Mouse (Mus musculus) right cerebral cortex, postnatal 14 days (tissue): ENCODE results near the gene Pigx.
"Not testable (repeated sequence)": the region's sequence is repeated elsewhere in the genome, so short reads cannot be mapped to it uniquely, and the experiment has no call there.

Experiments used
- DNase-seq: peaks from one replicate; pipeline ENCODE4 v3.0.0; 2022

Gene Pigx

GRCm38 (mm10) chr16:32108578-32108977 is 9.0 kb upstream of the Pigx start:
- no peak for DNase-seq

DNA sequence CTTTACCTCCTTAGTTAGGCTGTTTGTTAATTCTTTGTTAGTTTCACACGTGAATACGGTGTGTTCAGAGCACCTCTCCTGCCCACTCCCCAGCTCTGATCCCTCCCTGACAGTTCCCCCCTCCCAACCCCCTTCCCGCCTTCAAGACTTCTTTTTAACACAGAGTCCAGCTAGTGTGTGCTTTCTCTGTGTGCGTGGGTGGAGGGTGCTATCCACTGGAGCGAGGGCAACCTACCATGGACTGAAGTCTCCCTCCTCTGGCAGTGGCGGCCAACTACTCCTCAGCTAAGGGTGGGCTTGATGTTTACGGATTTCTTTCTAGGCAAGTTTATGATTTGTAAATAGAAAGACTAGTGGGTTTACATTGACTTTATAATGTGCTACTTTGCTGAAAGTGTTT is 8.6 kb upstream of the Pigx start:
- no peak for DNase-seq

GRCm38 (mm10) chr16:32107342-32108045 is 8.0 kb upstream of the Pigx start:
- DNase-seq = no peak

DNA sequence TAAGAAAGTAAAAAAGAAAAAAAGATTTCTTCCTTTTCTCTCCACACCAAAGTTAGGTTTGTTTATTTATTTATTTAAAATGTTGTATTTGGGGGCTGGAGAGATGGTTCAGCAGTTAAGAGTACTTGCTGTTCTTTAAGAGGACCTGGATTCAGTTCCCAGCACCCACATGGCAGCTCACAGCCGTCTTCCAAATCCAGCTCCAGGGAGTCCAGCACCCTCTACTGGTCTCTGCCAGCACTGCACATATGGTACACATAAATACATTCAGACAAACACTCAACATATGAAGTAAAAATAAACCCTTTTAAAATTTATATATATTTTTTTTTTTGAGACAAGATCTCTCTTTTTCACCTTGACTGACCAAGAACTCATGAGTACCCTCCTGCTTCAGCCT is 6.2 kb upstream of the Pigx start:
- no peak for DNase-seq

DNA sequence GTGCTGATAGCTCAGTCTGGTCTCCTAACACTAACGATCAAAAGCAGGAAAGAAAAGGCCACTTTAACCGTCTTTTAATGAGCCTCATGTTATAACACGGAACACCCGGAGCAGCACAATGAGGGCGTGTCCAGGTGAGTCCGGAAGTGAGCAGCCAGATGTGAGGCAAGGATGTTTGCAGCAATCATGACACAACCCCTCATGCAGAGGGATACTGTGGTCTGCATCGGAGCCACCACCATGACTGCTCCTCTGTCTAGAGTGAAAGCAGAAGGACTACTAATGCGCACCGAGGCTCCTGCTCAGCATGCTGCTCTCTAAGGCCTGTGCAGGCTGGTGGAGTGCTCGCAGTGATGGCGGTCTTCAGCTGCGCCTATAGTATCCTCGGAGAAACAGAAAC is 2.8 kb upstream of the Pigx start:
- DNase-seq = no peak

DNA sequence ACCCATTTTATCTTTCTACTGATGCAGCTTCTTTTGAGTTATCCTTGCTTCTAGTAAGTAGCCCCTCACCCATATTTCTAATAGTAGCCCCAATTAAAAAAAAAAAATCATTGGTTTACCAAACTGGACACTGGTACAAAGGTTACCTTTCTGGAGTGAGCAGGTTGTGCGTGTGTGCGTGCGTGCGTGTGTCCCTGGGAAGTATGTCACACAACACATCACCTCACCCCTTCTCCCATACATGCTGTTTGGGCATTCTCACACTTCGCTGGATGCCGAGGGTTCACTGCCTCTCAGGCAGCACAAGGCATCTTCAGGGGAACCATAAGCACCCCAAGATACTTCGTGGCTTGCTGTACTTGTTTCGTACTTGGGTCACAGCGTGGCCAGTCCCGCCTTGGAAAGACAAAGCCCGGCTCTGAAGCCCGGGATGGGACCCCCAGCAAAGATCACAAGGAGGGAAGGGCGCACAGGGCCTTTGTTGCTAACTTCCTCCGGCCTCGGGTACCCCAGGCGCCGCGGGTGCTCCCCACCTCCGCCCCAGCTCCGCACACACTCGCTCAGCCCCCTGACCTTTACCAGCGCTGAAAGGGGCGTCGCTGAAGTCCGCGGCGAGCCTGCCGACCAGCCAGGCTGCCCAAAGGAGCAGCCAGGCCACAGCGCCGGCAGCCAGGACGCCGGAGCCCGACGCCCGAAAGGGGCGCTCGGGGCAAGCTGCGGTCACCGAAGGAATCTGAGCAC is 473 bp downstream of the Pigx start:
- DNase-seq = no peak

- not testable (repeated sequence) for DNase-seq
Observed at GRCm38 (mm10) chr16:32097757-32098156, 1.8 kb downstream of the Pigx start.

GRCm38 (mm10) chr16:32091466-32091865 is 8.1 kb downstream of the Pigx start:
- no peak for DNase-seq

DNA sequence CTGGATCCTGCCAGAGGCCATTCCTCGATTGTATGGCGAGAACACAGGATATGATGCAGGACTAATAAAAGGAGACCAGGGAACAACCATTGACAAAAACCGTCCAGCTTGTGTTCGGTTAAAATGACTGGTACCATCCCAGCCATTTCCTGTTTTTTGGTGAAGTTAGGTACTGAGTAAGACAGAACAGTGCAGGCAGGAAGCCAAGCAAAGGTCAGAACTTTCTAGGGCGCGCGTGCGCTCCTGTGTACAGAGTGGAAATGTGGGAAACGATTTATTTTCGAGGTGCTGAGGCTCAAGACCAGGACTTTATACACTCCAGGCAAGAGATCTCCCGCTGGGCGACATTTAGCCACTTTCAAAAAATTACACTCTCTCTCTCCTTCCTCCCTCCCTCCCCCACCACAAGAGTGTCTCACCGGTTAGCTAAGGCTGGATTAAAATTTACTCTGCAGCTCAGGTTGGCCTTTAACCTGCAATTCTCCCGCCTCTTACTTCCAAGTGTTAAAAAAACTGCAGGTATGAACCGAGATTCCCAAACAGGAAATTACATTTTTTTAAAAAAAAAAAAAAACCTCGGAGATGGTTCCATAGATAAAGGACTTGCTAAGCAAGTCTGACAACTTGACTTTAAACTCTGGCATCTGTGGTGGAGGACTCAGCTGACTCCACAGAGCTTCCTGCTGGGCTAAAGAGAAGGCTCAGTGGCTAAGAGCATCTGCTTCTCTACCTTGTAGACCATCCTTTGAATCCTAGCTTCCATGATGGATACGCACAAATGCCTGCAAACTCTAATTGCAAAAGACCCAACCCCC is 11.7 kb downstream of the Pigx start:
- DNase-seq = no peak

- DNase-seq = peak; percentile 84
Observed at GRCm38 (mm10) chr16:32078991-32079511, 20.5 kb downstream of the Pigx start, which contains the start of gene Pak2. Gene Pak2 (minus strand): TSS chr16:32079342.

GRCm38 (mm10) chr16:32078408-32078990 is 21.0 kb downstream of the Pigx start:
- DNase-seq = peak; percentile 45

GRCm38 (mm10) chr16:32077648-32078407 is 21.7 kb downstream of the Pigx start:
- no peak for DNase-seq

DNA sequence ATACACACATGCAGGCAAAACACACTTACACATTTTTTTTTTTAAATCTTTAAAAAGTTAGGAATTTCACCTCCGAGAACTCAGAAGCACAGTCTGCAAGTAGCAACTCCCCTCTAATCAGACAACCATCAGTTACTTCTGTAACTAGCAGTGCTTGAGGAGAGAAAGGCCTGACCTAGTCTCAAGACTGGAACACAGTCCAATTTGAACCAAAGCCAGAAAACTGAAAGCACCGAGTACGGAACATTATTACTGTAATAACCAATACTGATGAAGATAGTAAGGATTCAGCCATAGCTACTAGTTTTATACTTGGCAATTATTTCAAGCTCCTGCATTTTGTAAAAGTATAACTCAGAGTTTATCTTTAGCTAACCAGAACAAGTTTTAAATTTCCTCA is 23.1 kb downstream of the Pigx start:
- DNase-seq = no peak

DNA sequence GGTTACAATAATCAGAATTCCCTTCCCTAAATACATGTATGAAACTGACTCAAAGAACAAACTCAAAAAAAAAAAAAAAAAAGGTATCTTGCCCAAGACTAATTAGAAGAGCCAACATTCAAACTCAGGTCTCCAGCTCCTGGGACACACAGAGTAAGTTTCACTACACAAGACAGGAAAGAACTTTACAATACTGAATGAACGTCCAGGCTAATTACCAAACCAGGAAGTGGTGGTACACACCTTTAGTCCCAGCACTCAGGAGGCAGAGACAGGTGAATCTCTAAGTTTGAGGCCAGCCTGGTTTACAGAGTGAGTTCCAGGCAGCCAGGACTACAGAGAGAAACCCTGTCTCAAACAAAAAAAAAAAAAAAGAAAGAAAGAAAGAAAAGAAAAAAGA is 23.8 kb downstream of the Pigx start:
- DNase-seq = no peak

DNA sequence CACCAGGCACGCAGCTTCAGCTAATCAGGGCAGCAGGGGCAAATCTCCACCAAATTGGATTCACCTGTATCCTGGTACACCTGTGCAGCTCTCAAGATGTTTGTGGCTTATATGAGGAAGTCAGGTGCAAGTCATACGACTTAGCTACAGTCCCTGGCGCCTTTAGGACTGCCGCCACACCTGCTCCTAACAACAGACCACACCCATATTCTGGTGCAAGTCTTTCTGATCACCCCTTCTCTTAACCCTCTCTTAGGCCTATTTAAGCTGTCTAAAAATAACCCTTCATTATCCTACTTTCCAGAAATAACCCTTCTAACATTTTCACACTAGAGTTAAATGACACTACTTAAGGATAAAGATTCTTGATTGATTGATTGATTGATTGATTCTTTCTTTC is 29.5 kb downstream of the Pigx start:
- DNase-seq = not testable (repeated sequence)

- no peak for DNase-seq
Observed at GRCm38 (mm10) chr16:32068389-32069300, 30.9 kb downstream of the Pigx start.

GRCm38 (mm10) chr16:32066899-32067298 is 32.6 kb downstream of the Pigx start:
- no peak for DNase-seq

- no peak for DNase-seq
Observed at GRCm38 (mm10) chr16:32063900-32064299, 35.6 kb downstream of the Pigx start.

DNA sequence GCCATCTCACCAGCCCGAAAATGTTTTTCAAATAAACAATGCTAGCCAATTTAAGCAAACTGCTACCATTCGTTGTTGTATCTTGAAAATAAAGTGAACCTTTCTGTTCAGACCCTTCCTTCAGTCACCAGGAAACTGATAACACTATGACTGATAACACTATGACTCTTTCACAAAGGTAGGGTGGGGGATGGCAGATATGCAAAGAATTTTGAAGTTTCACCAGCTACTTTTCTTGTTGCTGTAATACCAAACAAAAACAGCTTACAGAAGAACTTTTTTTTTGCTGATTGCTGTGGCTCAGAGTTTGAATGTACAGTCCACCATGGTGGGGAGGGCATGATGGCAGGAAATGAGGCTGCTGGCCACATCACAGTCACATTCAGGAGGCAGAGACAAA is 37.3 kb downstream of the Pigx start:
- no peak for DNase-seq

DNA sequence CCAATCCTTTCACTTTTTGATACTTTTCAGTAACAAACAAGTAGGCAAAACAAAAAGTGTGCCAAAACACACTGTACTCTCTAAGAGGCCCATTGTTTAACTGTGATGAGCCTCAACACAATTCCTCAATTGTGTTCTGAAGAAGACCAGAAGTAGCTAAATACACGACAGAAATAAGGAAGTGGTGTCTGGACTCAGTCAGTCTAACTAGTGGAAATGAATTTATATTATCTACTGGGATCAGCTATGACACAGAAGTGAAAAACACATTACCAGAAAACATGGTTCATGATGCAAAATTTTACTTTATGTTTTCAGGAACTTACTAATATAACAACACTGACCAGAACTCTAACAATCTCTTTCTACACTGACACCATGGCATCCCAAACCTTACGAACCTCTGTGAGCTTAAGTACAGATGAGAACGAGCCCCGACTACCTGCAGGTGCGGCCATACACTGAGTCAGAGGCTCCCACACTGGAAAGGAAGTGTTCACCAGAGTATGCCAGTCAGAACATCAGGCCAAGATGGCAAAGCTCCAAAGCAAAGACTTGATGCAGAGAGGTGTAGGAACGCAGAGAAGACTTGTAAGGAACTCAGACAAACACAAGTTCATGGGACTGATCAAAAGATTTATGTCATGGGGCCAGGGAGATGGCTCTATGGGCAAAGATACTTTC is 39.6 kb downstream of the Pigx start:
- DNase-seq = no peak
